Mouse (Mus musculus) kidney, adult 2 months (tissue): ENCODE results near the gene Cdk13.

ENCODE experiments used
- CTCF ChIP-seq: fragments of 200-500 bp; conservative IDR thresholded peaks from 2 replicates; pipeline ENCODE4 v1.5.1; 2011; ENCODE audit warnings: low read depth, mild to moderate bottlenecking, control low read depth, low read length, moderate library complexity, mixed read lengths; ENCODE audit not compliant: insufficient read depth, insufficient read length
- POLR2A ChIP-seq: fragments of 200-500 bp; IDR thresholded peaks from one replicate; pipeline ENCODE4 v1.6.1; 2011; ENCODE audit warnings: low read depth, low read length, control low read depth

GRCm38 (mm10) chr13:17700090-17700715 is 104.7 kb downstream of the Cdk13 start:
- TF ChIP-seq CTCF (no peak), POLR2A (no peak)
